Mouse (Mus musculus) embryonic fibroblast, embryonic 13.5 days (primary cell): ENCODE results near the gene Ppm1h. TPM values are rescaled to one million over a fixed set of nuclear protein-coding genes. Genes with fewer than 3 reads are reported as not detected.

Experiments used
- H3K27ac ChIP-seq: 2 replicates; pipeline ENCODE4 v1.5.1; 2012; ENCODE audit warnings: low read length, control low read depth, inconsistent platforms; ENCODE audit not compliant: insufficient read depth
- H3K4me1 ChIP-seq: 2 replicates; pipeline ENCODE4 v1.6.1; 2011; ENCODE audit warnings: low read length; ENCODE audit not compliant: control insufficient read depth, insufficient read depth
- H3K4me3 ChIP-seq: 2 replicates; pipeline ENCODE4 v1.5.1; 2011; ENCODE audit warnings: mild to moderate bottlenecking, control low read depth, low read length; ENCODE audit not compliant: insufficient read depth
- CTCF ChIP-seq: IDR thresholded peaks from 2 replicates; pipeline ENCODE4 v1.5.1; 2011; ENCODE audit warnings: mild to moderate bottlenecking, control low read depth, low read length, moderate library complexity, borderline replicate concordance; ENCODE audit not compliant: insufficient read depth
- POLR2A ChIP-seq: IDR thresholded peaks from 2 replicates; pipeline ENCODE4 v1.6.1; 2011; ENCODE audit warnings: low read depth, mild to moderate bottlenecking, control low read depth, low read length, moderate library complexity
- polyA plus RNA-seq: library from polyadenylated mRNA; stranded (reverse); fragments of >200 nt; gene quantifications from 2 replicates; pipeline ENCODE4 v1.2.4, GENCODE M21; 2011; ENCODE audit warnings: low read depth; ENCODE audit not compliant: missing spikeins, insufficient read length

Ppm1h gene
- polyA plus RNA-seq, 1 experiment: 4.5 TPM

GRCm38 (mm10) chr10:122749071-122749470 lies 70.5 kb downstream of the Ppm1h start:
- H3K4me3 ChIP-seq: no peak overlapping the region
- no peak overlapping the region for H3K27ac ChIP-seq
- no peak for TF ChIP-seq CTCF
- no peak for TF ChIP-seq POLR2A
- H3K4me1 ChIP-seq: 0 out of 2 replicates have a peak, but pooled peaks cover 2% of the 10 kb centered on the region

GRCm38 (mm10) chr10:122749876-122750275 lies 71.3 kb downstream of the Ppm1h start:
- Histone ChIP-seq H3K27ac (no peak overlapping the region), H3K4me3 (no peak overlapping the region), H3K4me1 (0 out of 2 replicates have a peak, but pooled peaks cover 2% of the 10 kb centered on the region)
- no peak for TF ChIP-seq POLR2A
- TF ChIP-seq CTCF: no peak

GRCm38 (mm10) chr10:122752950-122753923 lies 74.7 kb downstream of the Ppm1h start:
- H3K4me1 ChIP-seq: no peaks in the 10 kb centered on the region
- TF ChIP-seq CTCF (no peak), POLR2A (no peak)
- H3K27ac ChIP-seq: no peak overlapping the region
- no peak overlapping the region for H3K4me3 ChIP-seq

GRCm38 (mm10) chr10:122753924-122754307 lies 75.4 kb downstream of the Ppm1h start:
- H3K4me3 ChIP-seq: no peak overlapping the region
- no peaks in the 10 kb centered on the region for H3K4me1 ChIP-seq
- TF ChIP-seq CTCF: no peak
- TF ChIP-seq POLR2A: no peak
- H3K27ac ChIP-seq: no peak overlapping the region

- no peak for TF ChIP-seq POLR2A
- no peak overlapping the region for H3K4me3 ChIP-seq
- no peaks in the 10 kb centered on the region for H3K4me1 ChIP-seq
- no peak overlapping the region for H3K27ac ChIP-seq
Observed at GRCm38 (mm10) chr10:122754967-122755366, 76.4 kb downstream of the Ppm1h start.

GRCm38 (mm10) chr10:122756879-122757530 lies 78.4 kb downstream of the Ppm1h start:
- no peak for TF ChIP-seq POLR2A
- TF ChIP-seq CTCF: no peak
- Histone ChIP-seq H3K4me3 (no peak overlapping the region), H3K27ac (no peak overlapping the region), H3K4me1 (no peaks in the 10 kb centered on the region)

GRCm38 (mm10) chr10:122757727-122758126 lies 79.2 kb downstream of the Ppm1h start:
- TF ChIP-seq POLR2A: no peak
- TF ChIP-seq CTCF: no peak
- Histone ChIP-seq H3K4me1 (no peaks in the 10 kb centered on the region), H3K4me3 (no peak overlapping the region), H3K27ac (no peak overlapping the region)

GRCm38 (mm10) chr10:122758346-122758745 lies 79.8 kb downstream of the Ppm1h start:
- TF ChIP-seq CTCF: no peak
- no peak for TF ChIP-seq POLR2A
- no peak overlapping the region for H3K4me3 ChIP-seq
- no peak overlapping the region for H3K27ac ChIP-seq
- no peaks in the 10 kb centered on the region for H3K4me1 ChIP-seq

GRCm38 (mm10) chr10:122759729-122760128 lies 81.2 kb downstream of the Ppm1h start:
- H3K4me3 ChIP-seq: no peak overlapping the region
- H3K27ac ChIP-seq: no peak overlapping the region
- TF ChIP-seq POLR2A: no peak
- TF ChIP-seq CTCF: no peak
- H3K4me1 ChIP-seq: no peaks in the 10 kb centered on the region
